Mouse (Mus musculus) hindbrain, embryonic 11.5 days (tissue): ENCODE measurements around the gene Aldh8a1. TPM values are rescaled to one million over a fixed set of nuclear protein-coding genes. Genes with fewer than 3 reads are reported as not detected.

Source experiments
- polyA plus RNA-seq: library from polyadenylated mRNA; unstranded; fragments of >200 nt; fragmentation: Nextera tagmentation; extraction: Ambion mirVana; gene quantifications from 2 replicates; pipeline ENCODE4 v1.2.1, GENCODE M21; 2014

Gene Aldh8a1
- polyA plus RNA-seq, 1 experiment from 2014 or later = 0.12 TPM

Other genes starting within 250 kb of the Aldh8a1 start
- 6.0 TPM in 2 replicates for gene Myb, start 216.3 kb upstream of the Aldh8a1 start, polyA plus RNA-seq
- gene Hbs1l, start 81.3 kb upstream of the Aldh8a1 start, polyA plus RNA-seq = 125 and 134 TPM in 2 replicates
- not detected in 2 replicates for gene 1700020N01Rik, start 215.9 kb downstream of the Aldh8a1 start, polyA plus RNA-seq